Mouse (Mus musculus) splenic B cell, adult 2 months (primary cell): ENCODE results near the gene Syt14.

Experiments used
- DNase-seq: peaks from one replicate; pipeline ENCODE4 v3.0.0-alpha.2; 2011; ENCODE audit warnings: low read depth, low spot score
- H3K27me3 ChIP-seq: 2 replicates; pipeline ENCODE4 v1.6.1; 2012; ENCODE audit warnings: mild to moderate bottlenecking, low read length, moderate library complexity, mixed read lengths; ENCODE audit not compliant: control insufficient read depth, poor library complexity, insufficient read depth, severe bottlenecking
- H3K36me3 ChIP-seq: 2 replicates; pipeline ENCODE4 v1.6.1; 2012; ENCODE audit warnings: mild to moderate bottlenecking, low read length, moderate library complexity, mixed read lengths; ENCODE audit not compliant: control insufficient read depth, poor library complexity, insufficient read depth, severe bottlenecking

Syt14 gene

GRCm38 (mm10) chr1:192869761-192870160 is 165.8 kb downstream of the Syt14 start:
- H3K36me3 ChIP-seq = no peaks in the 10 kb centered on the region
- no peak for DNase-seq

GRCm38 (mm10) chr1:192864440-192864839 is 171.1 kb downstream of the Syt14 start:
- no peaks in the 10 kb centered on the region for H3K36me3 ChIP-seq

More at GRCm38 (mm10) chr1:192869761-192870160, 165.8 kb downstream of the Syt14 start:
- no peaks in the 10 kb centered on the region for H3K27me3 ChIP-seq

DNA sequence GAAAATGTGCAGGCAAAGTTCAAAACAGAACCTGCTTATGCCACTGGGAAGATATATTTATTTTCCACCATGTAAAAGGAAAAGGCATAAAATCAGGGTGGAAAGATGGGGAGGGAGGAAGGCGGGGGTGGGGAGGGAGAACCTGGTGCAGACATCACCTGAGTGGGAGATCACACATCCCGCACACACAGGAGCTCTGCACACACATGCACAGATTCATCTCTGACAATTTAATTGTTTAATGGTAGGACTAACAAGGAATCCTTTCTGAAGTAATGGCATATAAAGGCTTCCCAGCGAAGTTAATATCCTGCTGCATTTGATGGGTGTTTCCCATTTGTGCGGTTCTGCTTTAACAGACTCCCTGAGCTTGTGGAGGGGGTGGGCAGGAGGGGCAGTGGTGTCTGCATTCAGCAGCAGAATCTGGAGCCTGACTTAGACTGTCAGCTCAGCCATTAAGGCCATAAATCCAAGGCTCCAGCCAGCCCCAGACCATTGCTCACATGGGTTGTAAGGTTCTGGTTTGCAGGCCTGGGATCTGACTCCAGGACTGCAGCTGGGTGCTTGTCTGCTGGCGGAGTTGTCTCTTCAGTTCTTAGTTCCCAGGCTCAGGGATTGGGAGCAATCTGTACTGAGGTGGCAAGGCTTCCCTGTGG is 174.1 kb downstream of the Syt14 start:
- DNase-seq = no peak
- no peaks in the 10 kb centered on the region for H3K27me3 ChIP-seq
- no peaks in the 10 kb centered on the region for H3K36me3 ChIP-seq

More at GRCm38 (mm10) chr1:192864440-192864839, 171.1 kb downstream of the Syt14 start:
- no peak for DNase-seq
- H3K27me3 ChIP-seq = no peaks in the 10 kb centered on the region

DNA sequence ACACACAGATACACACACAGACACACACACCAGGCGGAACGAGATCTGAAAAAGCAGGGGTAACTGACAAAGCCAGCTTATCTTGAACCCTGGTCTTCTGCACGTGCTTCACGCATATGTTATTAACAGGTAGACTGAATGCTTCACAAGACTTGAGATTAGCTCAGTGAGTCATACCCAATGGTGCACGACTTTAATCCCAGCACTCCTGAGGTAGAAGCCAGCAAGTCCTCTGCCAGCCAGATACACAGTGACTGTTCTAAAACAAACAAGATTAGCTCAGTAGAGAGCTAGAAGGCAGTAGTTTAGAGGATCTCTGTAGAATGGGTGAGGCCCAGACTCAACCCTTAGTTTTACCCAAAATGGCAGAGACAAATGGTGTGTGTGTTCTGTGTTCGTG is 175.3 kb downstream of the Syt14 start:
- H3K36me3 ChIP-seq = no peaks in the 10 kb centered on the region

GRCm38 (mm10) chr1:192857582-192857981 is 178.0 kb downstream of the Syt14 start:
- DNase-seq = no peak
- no peaks in the 10 kb centered on the region for H3K27me3 ChIP-seq
- H3K36me3 ChIP-seq = no peaks in the 10 kb centered on the region

More for the DNA sequence above, 175.3 kb downstream of the Syt14 start:
- H3K27me3 ChIP-seq = no peaks in the 10 kb centered on the region
- no peak for DNase-seq

- Histone ChIP-seq H3K36me3 (no peaks in the 10 kb centered on the region), H3K27me3 (no peaks in the 10 kb centered on the region)
- DNase-seq = no peak
Measured at GRCm38 (mm10) chr1:192856931-192857330, 178.6 kb downstream of the Syt14 start.

DNA sequence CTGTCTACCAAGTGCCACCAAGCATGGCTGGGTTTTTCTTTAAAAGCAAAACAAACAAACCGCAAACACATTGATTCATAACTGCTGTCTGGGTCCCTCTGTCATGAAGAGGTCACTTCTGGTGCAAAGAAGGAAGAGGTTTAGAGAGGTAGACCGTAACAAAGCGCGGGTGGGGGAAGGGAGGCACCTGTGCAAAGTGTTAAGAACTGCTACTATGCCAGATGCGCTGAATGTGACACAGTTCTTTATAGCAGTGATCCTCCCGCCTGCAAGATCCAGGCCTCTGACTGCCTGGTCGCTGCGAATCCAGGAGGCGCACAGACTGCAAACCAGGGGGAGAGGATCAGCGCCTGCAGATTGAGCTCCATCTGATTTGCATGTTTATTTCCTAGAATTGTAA is 179.2 kb downstream of the Syt14 start:
- peak; percentile 65 for DNase-seq
- H3K27me3 ChIP-seq = no peaks in the 10 kb centered on the region
- no peaks in the 10 kb centered on the region for H3K36me3 ChIP-seq

DNA sequence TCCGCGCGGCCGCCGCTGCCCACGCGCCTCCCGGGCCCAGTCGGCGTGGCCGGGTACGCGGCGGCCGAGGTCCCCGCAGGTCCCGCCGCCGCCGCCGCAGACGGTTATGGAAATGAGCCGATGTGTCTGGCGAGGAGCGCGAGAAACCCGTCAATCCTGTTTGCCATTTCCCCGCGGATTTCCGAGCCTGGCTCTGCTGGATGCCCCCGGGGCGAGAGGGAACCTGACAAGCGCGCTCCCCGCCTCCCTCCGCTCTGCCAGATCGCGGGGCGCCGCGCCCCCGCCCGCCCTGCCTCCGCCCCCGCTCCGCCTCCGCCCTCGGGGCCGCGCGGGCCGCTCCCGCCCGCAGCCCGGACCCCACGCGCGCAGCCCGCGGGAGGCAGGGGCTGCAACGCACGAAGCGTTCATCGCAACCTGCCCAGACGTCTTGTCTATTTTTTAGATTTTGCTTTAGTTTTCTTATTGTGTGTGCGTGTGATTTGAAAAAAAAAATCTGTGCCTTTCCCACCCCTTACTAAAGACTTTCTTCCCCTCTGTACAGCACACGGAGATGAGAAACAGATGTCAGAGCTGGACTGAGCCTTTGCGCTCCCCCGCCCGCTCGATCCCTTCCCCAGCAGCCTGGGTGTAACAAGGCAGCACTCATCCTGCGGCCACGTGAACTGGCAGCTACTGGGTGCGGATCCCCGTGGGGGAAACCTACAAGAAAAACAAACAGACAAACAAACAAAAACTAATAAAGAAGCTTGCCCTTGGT is 179.9 kb downstream of the Syt14 start, which contains the start of gene Sertad4:
Sertad4 (minus strand) TSS at position 283 of the 757 bp plus-strand sequence.
- no peak for DNase-seq
- no peaks in the 10 kb centered on the region for H3K27me3 ChIP-seq
- no peaks in the 10 kb centered on the region for H3K36me3 ChIP-seq

GRCm38 (mm10) chr1:192854819-192855271 is 180.7 kb downstream of the Syt14 start:
- Histone ChIP-seq H3K27me3 (no peaks in the 10 kb centered on the region), H3K36me3 (no peaks in the 10 kb centered on the region)
- DNase-seq = no peak

- Histone ChIP-seq H3K36me3 (no peaks in the 10 kb centered on the region), H3K27me3 (no peaks in the 10 kb centered on the region)
- DNase-seq = no peak
Measured at GRCm38 (mm10) chr1:192853988-192854818, 181.4 kb downstream of the Syt14 start.

DNA sequence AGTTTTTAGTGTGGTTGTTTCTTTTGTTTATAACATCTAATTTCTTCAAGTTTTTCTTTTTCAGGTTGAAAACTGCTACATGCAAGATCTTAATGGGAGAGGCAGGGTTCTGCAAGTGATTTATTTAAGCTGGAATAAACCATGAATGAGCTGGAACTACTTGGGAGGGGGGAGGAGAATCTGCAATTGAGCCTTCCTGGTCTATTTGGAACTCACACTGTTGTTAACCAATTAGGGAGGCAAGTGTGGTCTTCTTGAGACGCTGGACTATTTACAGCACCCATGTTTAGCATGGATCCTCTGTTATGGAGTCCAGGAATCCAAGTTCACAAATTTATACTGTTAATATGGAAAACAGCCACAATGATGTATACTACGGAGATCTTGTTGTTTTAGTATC is 182.1 kb downstream of the Syt14 start:
- Histone ChIP-seq H3K27me3 (no peaks in the 10 kb centered on the region), H3K36me3 (no peaks in the 10 kb centered on the region)
- DNase-seq = no peak

DNA sequence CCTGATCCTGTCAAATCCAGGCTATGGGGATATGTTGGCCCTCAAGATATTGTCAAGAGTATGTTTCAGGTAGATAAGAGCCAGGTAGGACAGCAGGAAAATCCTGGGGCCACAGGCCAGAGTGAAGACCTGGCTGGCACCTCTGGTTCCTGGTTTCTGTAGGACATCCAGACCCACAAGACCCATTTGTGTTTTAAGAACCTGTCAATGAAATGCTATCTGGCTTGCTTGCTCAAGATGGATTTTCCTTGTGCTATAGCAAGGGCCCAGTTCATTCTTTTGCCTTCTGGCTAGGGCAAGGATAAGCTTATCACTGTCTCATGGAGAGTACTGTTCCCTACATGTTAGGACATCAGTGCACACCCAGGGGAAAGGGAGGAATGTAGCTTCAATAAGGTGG is 183.5 kb downstream of the Syt14 start:
- no peak for DNase-seq
- Histone ChIP-seq H3K36me3 (no peaks in the 10 kb centered on the region), H3K27me3 (no peaks in the 10 kb centered on the region)

DNA sequence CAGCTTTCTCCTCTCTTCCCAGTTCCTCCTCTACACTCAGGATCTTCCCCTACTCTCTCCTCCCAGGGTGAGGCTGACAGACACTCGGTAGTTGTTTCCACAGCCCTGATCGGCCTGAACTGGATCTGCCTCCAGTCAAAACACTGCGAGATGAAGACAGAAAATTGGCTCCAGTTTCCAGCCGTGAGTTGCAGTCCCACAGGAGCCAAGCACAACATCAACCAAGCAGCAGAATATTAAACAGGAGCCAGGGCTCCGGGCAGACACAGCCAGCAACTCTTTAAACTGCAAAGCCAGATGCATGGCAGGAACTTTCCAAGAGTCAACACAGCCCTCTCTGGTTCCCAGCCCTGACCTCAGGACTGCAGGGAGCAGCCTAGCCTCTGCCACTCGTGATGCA is 183.9 kb downstream of the Syt14 start:
- H3K27me3 ChIP-seq = no peaks in the 10 kb centered on the region
- no peak for DNase-seq
- no peaks in the 10 kb centered on the region for H3K36me3 ChIP-seq

GRCm38 (mm10) chr1:192851126-192851525 is 184.4 kb downstream of the Syt14 start:
- Histone ChIP-seq H3K27me3 (no peaks in the 10 kb centered on the region), H3K36me3 (no peaks in the 10 kb centered on the region)
- no peak for DNase-seq

DNA sequence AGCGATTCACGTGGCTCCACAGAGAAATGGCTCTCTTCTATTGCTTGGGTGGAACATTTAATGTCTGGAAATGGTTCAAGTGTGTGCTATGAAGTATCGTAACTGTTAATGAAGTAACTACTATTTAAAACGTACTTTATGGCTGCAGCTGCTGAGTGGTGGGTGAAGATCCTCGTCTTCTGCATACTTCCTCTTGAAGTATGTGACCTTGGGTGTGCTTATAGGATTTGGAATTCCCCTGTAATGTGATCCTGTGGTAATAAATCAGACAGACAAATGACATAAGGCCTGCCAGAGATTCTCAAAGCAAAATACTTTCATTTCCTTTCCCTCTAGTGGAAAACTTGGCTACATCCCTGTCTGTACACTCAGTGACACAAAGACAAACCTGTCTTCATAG is 186.0 kb downstream of the Syt14 start:
- no peak for DNase-seq
- Histone ChIP-seq H3K36me3 (no peaks in the 10 kb centered on the region), H3K27me3 (no peaks in the 10 kb centered on the region)
